Comparison of ENCODE assay signal across 22 mouse cellular contexts in genomic region chr10:27193986-27194908, GRCm38 (mm10).
DNase-seq lines count a peak whose midpoint lies in the region; ATAC-seq and TF ChIP-seq lines count a peak whose summit lies in the region.
"Had no signal": no experiment of that assay in that cellular context is flagged by ENCODE, and none has a peak within 500 bp of the region (broad histone marks: within the 10 kb centered on the region; RNA-seq: fewer than 3 reads in every experiment).

No protein-coding gene starts in this region.

- no peak overlapping the region for H3K9ac ChIP-seq in embryonic facial prominence, embryonic 11.5 days (replicated peaks; ENCODE audit: low read length)
- no peak overlapping the region for H3K9ac ChIP-seq in limb, embryonic 11.5 days (ENCODE audit: low read length)
- H3K9ac ChIP-seq: forebrain, embryonic 13.5 days; forebrain, postnatal 0 days; heart, embryonic 15.5 days; hindbrain, embryonic 14.5 days had no signal

- H3K4me3 ChIP-seq in embryonic facial prominence, embryonic 11.5 days (ENCODE audit: low read depth, low read length): no peak overlapping the region
- H3K4me3 ChIP-seq in limb, embryonic 11.5 days (ENCODE audit: low read depth, low read length): no peak overlapping the region
- H3K4me3 ChIP-seq in lung, adult 2 months (replicated peaks; ENCODE audit: extremely low read depth, low read depth, low read length): no peak overlapping the region
- H3K4me3 ChIP-seq: forebrain, embryonic 13.5 days; heart, adult 2 months; heart, embryonic 15.5 days had no signal

- TF ChIP-seq CTCF in lung, adult 2 months (IDR thresholded peaks at IDR 0.05; ENCODE audit: insufficient read depth, low read length): no peak

- H3K36me3 ChIP-seq in embryonic facial prominence, embryonic 11.5 days (replicated peaks; ENCODE audit: control insufficient read depth, insufficient read depth, low read depth, low read length): no peaks in the 10 kb centered on the region
- H3K36me3 ChIP-seq in limb, embryonic 11.5 days (ENCODE audit: control insufficient read depth, insufficient read depth, low read length): no peaks in the 10 kb centered on the region
- H3K36me3 ChIP-seq: heart, embryonic 15.5 days had no signal

- peak; percentile 34; the same call in 1 of the 2 replicates for ATAC-seq in frontal cortex, adult (ENCODE audit: low TSS enrichment)
- ATAC-seq in embryonic facial prominence, embryonic 11.5 days (replicated peaks; ENCODE audit: insufficient number of reproducible peaks, low FRiP score, low TSS enrichment, low read depth): no peak
- peak; percentile 66; the same call in 1 of the 2 replicates for ATAC-seq in limb, embryonic 11.5 days (ENCODE audit: insufficient number of reproducible peaks, low FRiP score, low TSS enrichment, low read depth)
- ATAC-seq: activated CD4-positive, CD25-positive, alpha-beta regulatory T cell, adult 4 months; forebrain, embryonic 13.5 days; forebrain, postnatal 0 days; Patski had no signal

- no peaks in the 10 kb centered on the region for H3K4me1 ChIP-seq in embryonic facial prominence, embryonic 11.5 days (ENCODE audit: control insufficient read depth, insufficient read depth, low read length)
- H3K4me1 ChIP-seq in limb, embryonic 11.5 days (ENCODE audit: control insufficient read depth, insufficient read depth, low read length): peaks cover 5% of the 10 kb centered on the region; the same call in 1 of the 2 replicates
- no peaks in the 10 kb centered on the region for H3K4me1 ChIP-seq in lung, adult 2 months (ENCODE audit: control insufficient read depth, insufficient read depth, low read length)
- H3K4me1 ChIP-seq: forebrain, embryonic 13.5 days; heart, embryonic 15.5 days had no signal

- no peak overlapping the region for H3K27ac ChIP-seq in embryonic facial prominence, embryonic 11.5 days (replicated peaks; ENCODE audit: low read depth, low read length)
- peak overlapping the region; percentile 65; the same call in 1 of the 2 replicates for H3K27ac ChIP-seq in limb, embryonic 11.5 days (replicated peaks; ENCODE audit: low read depth, low read length)
- H3K27ac ChIP-seq: forebrain, embryonic 13.5 days; heart, adult 2 months; heart, embryonic 15.5 days; hindbrain, embryonic 14.5 days had no signal

- DNase-seq in frontal cortex, postnatal 14 days (ENCODE audit: low spot score in 2 of 2): no peak
- DNase-seq in embryonic facial prominence, embryonic 11.5 days (ENCODE audit: low spot score): peak; percentile 57
- no peak for DNase-seq in limb, embryonic 11.5 days (ENCODE audit: low spot score)
- DNase-seq in mesoderm, embryonic 11.5 days (ENCODE audit: low read depth, low spot score): peak; percentile 13
- DNase-seq in layer of hippocampus, postnatal 10 days (ENCODE audit: low spot score in 2 of 2): no peak
- DNase-seq in lung, adult 2 months: no peak
- DNase-seq: adrenal gland, postnatal 14 days; cerebellum, adult 11-12 months; cerebellum, adult 9-10 months; cerebellum, postnatal 25 days; forebrain, postnatal 0 days; gastrocnemius, postnatal 10 days; heart, adult 2 months; heart, postnatal 14 days had no signal

- TF ChIP-seq POLR2A in lung, adult 2 months (IDR thresholded peaks at IDR 0.05; ENCODE audit: borderline replicate concordance, extremely low read depth, low read depth, low read length): no peak

- H3K27me3 ChIP-seq in embryonic facial prominence, embryonic 11.5 days (ENCODE audit: control insufficient read depth, insufficient read depth, low read length): no peaks in the 10 kb centered on the region
- no peaks in the 10 kb centered on the region for H3K27me3 ChIP-seq in limb, embryonic 11.5 days (ENCODE audit: control insufficient read depth, insufficient read depth, low read length)
- H3K27me3 ChIP-seq: CH12.LX; forebrain, embryonic 13.5 days; heart, embryonic 15.5 days; Patski had no signal

- no peaks in the 10 kb centered on the region for H3K9me3 ChIP-seq in embryonic facial prominence, embryonic 11.5 days (replicated peaks; ENCODE audit: control insufficient read depth, low read length)
- H3K9me3 ChIP-seq in limb, embryonic 11.5 days (ENCODE audit: control insufficient read depth, low read length): no peaks in the 10 kb centered on the region
- H3K9me3 ChIP-seq: forebrain, embryonic 13.5 days; heart, embryonic 15.5 days had no signal

- WGBS in embryonic facial prominence, embryonic 11.5 days: 45% methylated on average over 8 of the region's 8 CpGs
- 28% methylated on average over 8 of the region's 8 CpGs for WGBS in limb, embryonic 11.5 days
- 87% methylated on average over 8 of the region's 8 CpGs for WGBS in lung, adult 2 months

- no peak overlapping the region for H3K4me2 ChIP-seq in embryonic facial prominence, embryonic 11.5 days (ENCODE audit: low read depth, low read length)
- no peak overlapping the region for H3K4me2 ChIP-seq in limb, embryonic 11.5 days (ENCODE audit: low read depth, severe bottlenecking)
- H3K4me2 ChIP-seq: forebrain, embryonic 13.5 days; heart, embryonic 11.5 days; heart, embryonic 15.5 days; hindbrain, embryonic 14.5 days had no signal

Comparison
In these comparisons a context has a peak if more than half of its experiments do, and no peak if none do; other contexts are left out.
1. DNase-seq: peak in embryonic facial prominence, embryonic 11.5 days (single experiment) and mesoderm, embryonic 11.5 days (single experiment); none in frontal cortex, postnatal 14 days (0 of 2), limb, embryonic 11.5 days (single experiment), layer of hippocampus, postnatal 10 days (0 of 2) and lung, adult 2 months (single experiment).